Mouse (Mus musculus): ENCODE measurements around the gene Vmn2r32. TPM values are rescaled to one million over a fixed set of nuclear protein-coding genes. Genes with fewer than 3 reads are reported as not detected.
"Not testable (repeated sequence)": the region's sequence is repeated elsewhere in the genome, so short reads cannot be mapped to it uniquely, and the experiment has no call there.

Gene Vmn2r32
- total RNA-seq (2014; fragmentation: Nextera tagmentation) (not detected in 2 replicates), total RNA-seq (2017) (not detected in 2 replicates)

GRCm38 (mm10) chr7:7479918-7480317 lies at the start of gene Vmn2r32:
Gene Vmn2r32 (minus strand): TSS chr7:7480018.
- ATAC-seq (replicated peaks; ENCODE audit: low FRiP score, low TSS enrichment, poor library complexity, severe bottlenecking) = not testable (repeated sequence)

Other genes with a start within 250 kb of the Vmn2r32 start
- gene Vmn2r29, start 232.7 kb downstream of the Vmn2r32 start, total RNA-seq (2014; fragmentation: Nextera tagmentation) = 0.46 TPM in 1 of 2 replicates, not detected in the other
- gene Vmn2r29, start 232.7 kb downstream of the Vmn2r32 start, total RNA-seq (2017) = not detected in 2 replicates
- 0.48 and 3.8 TPM in 2 replicates for gene Gm45844, start 201.7 kb downstream of the Vmn2r32 start, total RNA-seq (2014; fragmentation: Nextera tagmentation)
- gene Gm45844, start 201.7 kb downstream of the Vmn2r32 start, total RNA-seq (2017) = 4.4 TPM in 1 of 2 replicates, not detected in the other
- 26.5 and 28.8 TPM in 2 replicates for gene Clcn4, start 179.2 kb downstream of the Vmn2r32 start, total RNA-seq (2014; fragmentation: Nextera tagmentation)
- gene Clcn4, start 179.2 kb downstream of the Vmn2r32 start, total RNA-seq (2017) = 26.7 and 32.5 TPM in 2 replicates
- gene Vmn2r30, start 142.4 kb downstream of the Vmn2r32 start, total RNA-seq (2014; fragmentation: Nextera tagmentation) = 0.04 TPM in 1 of 2 replicates, not detected in the other
- gene Vmn2r30, start 142.4 kb downstream of the Vmn2r32 start, total RNA-seq (2017) = not detected in 2 replicates
- not detected in 2 replicates for gene Gm45783, start 105.4 kb downstream of the Vmn2r32 start, total RNA-seq (2014; fragmentation: Nextera tagmentation)
- not detected in 2 replicates for gene Gm45783, start 105.4 kb downstream of the Vmn2r32 start, total RNA-seq (2017)
- not detected in 2 replicates for gene Vmn2r31, start 80.3 kb downstream of the Vmn2r32 start, total RNA-seq (2014; fragmentation: Nextera tagmentation)
- not detected in 2 replicates for gene Vmn2r31, start 80.3 kb downstream of the Vmn2r32 start, total RNA-seq (2017)
- not detected in 2 replicates for gene Vmn2r33, start 86.8 kb upstream of the Vmn2r32 start, total RNA-seq (2014; fragmentation: Nextera tagmentation)
- gene Vmn2r33, start 86.8 kb upstream of the Vmn2r32 start, total RNA-seq (2017) = not detected in 2 replicates
- not detected in 2 replicates for gene Vmn2r34, start 209.5 kb upstream of the Vmn2r32 start, total RNA-seq (2014; fragmentation: Nextera tagmentation)
- gene Vmn2r34, start 209.5 kb upstream of the Vmn2r32 start, total RNA-seq (2017) = not detected in 2 replicates

Measured in megakaryocyte-erythroid progenitor cell, adult 5-6 weeks (primary cell).